Mouse (Mus musculus) natural killer cell, adult 2 months (primary cell): ENCODE data around the gene Mdp1.

Experiments
- DNase-seq, 2 experiments: peaks; one replicate each; pipeline ENCODE4 v3.0.0; 2022; ENCODE audit warnings: low spot score in 2 of 2

The Mdp1 gene

GRCm38 (mm10) chr14:55659960-55660573 lies at the start of gene Mdp1:
Gene Mdp1 (minus strand): TSS chr14:55660508.
- peak; percentile 64 to 76 for DNase-seq

DNA sequence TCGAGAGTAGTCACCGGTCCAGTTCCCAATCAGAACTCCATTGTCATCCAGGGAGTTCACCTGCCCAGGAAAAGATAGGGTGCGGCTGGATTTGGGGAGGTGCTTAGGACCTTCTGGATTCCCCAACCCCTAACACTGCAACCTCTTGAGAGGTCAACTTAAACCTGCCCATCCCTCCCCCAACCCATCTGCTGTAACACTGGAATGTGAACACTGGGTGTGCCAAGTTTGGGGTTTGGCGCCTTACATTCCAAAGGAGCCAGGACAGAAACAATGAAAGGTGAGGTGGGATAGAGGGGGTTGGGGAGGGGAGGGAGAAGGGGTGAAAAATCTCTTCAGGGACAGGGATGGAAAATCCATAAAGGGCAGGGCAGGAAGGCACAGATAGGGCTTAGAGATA lies 49.2 kb upstream of the Mdp1 start:
- DNase-seq = no peak

GRCm38 (mm10) chr14:55707397-55707796 lies 47.1 kb upstream of the Mdp1 start:
- DNase-seq = no peak

DNA sequence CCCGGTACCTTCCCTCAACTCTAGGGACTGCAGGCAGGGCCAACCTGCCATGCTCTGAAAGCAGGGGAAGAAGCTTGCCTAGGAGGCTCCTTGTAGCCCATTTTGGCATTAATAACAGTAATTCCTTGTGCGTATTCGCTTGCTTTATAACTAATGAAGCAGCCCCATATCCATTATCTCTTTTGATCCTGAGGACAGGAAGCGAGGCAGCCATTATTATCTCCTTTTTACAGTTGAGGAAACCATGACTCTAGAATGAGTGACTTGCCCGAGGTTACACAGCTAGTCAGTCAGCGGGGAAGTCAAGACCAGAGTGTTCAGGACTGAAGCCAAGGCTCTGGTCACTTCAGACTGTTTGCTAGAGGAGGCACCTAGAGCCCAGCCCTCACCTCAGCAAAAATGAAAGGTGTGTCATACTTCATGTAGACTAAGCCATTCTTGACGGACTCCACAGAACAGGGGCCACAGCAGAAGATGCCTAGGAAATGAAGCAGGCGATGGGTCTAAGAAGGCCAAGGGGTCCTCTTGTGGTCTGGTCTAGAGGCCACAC lies 45.8 kb upstream of the Mdp1 start:
- DNase-seq = no peak

GRCm38 (mm10) chr14:55702761-55703160 lies 42.5 kb upstream of the Mdp1 start:
- DNase-seq = no peak

DNA sequence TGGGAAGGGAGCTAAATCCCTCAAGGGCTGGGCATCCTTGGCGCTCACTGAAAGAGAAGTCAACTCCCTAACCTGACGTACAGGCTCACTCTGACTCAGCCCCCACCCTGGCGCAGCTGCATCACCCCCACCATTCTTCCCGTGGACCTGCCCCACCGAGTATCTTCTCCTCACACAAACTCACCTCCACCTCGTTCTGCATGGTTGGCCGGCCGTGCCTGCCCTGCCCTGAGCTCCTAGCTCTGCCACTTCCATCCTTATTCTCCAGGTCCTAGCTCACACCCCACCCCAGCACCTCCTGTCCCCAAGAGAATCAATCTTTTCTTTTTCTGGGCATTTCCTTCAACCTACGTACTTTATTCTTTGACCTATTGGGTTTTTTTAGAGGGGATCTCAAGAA lies 40.8 kb upstream of the Mdp1 start:
- DNase-seq = no peak

DNA sequence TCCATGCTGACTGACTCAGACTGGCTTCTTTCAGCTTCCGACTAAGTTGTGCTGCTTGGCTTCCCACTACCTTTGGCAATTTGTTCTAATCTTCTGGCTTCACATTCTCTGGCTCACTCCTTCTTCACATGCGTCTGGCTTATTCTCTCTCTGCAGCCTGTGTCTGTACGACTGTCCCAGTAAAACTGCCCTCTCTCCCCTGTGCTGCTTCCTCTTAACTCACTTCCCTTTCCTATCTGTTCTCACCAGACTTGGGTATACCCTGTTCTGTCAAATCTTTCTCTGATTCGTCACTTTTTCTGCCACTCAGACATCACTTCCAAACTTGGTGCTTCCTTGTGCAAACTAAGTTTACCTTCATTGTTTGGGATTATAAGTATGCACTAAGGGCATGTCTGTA lies 36.9 kb upstream of the Mdp1 start:
- DNase-seq = no peak

DNA sequence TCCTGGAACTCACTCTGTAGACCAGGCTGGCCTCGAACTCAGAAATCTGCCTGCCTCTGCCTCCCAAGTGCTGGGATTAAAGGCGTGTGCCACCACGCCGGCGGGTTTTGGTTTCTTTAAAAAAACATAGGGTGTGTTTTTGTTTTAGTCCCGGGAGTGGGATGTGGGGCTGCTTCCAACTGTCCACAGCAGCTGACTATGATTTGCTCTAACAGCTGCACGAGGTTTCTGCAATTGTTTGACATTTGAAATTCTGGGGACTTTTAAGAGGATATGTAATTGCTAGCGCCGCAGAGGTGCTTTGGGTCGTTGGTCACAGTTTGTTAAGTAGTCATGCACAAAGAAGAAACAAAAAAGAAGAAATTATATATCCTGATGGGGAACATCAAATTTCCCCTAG lies 29.1 kb upstream of the Mdp1 start:
- no peak for DNase-seq

DNA sequence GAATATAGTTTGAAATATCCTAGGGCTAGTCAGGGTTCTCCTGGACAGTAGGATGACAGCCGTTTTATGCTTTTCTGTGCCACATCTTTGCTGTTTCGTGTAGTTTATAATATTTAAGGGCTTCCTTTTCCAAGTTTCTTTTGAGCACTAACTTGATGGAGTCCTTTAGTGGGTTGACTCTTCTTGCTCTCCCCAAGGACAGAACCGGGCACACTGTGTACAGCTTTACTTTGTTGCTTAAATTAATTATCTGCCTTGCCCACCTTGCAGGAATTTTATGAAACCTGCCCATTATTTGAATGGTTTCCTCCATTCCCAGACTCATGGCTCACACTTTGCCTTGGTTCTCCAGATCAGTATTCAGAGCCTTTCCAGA lies 21.8 kb upstream of the Mdp1 start:
- DNase-seq = no peak

- DNase-seq = peak; percentile 96
These were observed 21.1 kb upstream of the Mdp1 start, which contains the start of gene Tinf2 for GRCm38 (mm10) chr14:55681160-55682117. Gene Tinf2 (minus strand): TSS chr14:55681820.

DNA sequence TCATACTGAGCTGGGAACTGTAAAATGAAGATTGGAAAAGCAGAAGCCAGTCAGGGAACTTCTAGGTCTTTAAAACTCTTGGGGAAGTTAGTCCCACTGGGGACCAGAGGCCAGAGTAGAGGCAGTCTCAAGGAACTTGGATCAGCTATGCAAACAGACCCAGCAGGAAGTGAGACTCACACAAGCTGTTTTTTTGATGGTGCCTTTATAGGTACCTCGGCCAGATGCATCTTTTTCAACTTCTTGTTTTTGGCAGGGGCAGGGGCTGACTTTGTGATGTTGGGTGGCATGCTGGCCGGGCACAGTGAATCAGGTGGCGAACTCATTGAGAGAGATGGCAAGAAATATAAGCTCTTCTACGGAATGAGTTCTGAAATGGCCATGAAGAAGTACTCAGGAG lies 17.3 kb upstream of the Mdp1 start:
- DNase-seq = no peak

DNA sequence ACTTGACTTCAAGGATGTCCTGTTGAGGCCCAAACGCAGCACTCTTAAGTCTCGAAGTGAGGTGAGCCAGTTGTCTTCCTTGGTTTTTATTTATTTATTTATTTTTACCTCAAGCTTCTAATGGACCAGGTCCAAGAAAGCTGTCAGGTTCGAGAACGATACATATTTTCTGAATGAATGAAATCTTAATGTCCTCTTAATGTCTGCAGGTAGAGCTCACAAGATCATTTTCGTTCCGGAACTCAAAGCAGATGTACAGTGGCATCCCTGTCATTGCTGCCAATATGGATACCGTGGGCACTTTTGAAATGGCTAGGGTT lies 12.4 kb upstream of the Mdp1 start:
- no peak for DNase-seq

DNA sequence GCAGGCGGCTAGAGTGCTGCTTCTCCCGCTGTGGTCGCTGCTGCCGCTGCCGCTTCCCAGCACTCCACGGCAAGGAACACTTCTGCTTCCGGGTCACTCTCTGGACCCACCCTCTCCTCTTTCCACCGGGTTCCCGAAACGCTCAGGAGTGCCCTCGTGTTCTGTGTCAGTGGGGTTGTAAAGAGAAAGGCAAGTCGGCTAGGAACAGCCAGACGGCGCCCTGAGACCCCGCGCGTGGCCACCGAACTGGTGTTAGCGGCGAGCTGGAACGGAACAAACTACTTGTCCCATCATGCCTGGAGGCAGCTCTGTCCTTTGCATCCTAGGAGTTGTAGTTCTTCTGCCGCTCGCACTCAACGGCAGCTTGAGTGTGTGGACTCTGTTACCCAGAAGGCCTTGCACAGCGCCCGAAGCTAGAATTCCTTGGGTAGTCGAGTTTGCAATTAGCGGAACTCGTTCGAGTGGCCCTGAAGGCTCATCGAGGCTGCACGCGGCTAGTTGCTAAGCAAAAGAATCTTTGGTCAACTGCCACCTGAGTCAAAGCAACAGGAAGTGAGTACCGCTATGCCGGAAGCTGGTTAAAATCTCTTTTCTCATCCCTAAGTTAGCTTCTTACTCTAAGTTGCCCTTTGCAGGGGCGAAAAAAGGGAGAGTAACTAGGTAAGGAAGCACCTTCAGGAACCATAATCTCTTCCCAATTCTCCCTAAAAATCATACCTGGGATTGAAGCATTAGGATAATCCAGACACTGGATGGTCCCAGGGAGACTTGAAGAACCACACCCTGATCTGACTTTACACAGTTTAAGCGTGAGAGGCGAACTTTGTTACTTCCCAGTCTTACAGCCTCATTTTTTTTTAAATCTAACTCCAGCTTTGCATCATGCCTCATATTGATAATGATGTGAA lies 11.8 kb upstream of the Mdp1 start, which contains the start of the genes Gmpr2 and Nedd8:
TSS of gene Gmpr2 (plus strand) at position 109 of the 908 bp plus-strand sequence.
TSS of gene Nedd8 (minus strand) at position 292 of the 908 bp plus-strand sequence.
- peak; percentile 87 to 93 for DNase-seq

- DNase-seq = no peak
These were observed 11.2 kb upstream of the Mdp1 start for GRCm38 (mm10) chr14:55671486-55671832.

DNA sequence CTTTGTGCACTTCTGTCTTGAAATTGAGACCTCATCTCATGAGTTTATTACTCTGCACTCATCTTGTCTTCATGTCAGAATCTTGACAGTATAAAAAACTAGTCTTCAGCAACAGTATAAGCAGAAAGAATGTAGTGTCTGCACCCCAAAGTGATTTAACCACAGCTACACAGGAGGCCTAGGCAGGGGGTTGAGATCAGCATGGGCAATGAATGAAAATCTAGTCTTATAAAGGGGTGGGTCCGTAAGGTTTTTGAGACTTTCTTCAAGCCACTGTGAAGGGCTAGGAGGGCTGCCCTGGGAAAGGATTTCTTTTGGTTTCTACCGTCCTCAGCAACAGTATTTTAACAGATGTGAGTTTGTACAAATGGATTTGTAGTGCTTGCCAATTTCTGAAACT lies 328 bp upstream of the Mdp1 start:
- no peak for DNase-seq

DNA sequence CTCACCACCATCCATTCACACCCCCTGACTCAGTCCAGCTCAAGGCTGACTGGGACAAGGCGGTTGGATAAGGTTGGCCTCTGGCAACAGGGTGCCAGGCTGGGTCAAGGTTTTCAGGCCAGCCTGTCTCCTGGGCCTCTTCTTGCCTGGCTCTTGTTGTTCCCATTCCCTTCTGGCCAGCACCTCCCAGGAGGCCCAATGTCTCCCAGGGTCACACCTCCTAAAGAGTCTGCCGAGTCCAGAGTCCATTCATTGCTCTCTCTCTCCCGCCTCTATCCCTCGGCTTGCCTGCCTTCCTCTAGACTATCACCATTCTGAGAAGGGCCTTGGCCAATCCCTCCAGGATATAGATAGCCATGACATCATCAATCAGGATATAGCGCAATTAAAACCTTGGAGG lies 2.3 kb downstream of the Mdp1 start:
- DNase-seq = no peak

DNA sequence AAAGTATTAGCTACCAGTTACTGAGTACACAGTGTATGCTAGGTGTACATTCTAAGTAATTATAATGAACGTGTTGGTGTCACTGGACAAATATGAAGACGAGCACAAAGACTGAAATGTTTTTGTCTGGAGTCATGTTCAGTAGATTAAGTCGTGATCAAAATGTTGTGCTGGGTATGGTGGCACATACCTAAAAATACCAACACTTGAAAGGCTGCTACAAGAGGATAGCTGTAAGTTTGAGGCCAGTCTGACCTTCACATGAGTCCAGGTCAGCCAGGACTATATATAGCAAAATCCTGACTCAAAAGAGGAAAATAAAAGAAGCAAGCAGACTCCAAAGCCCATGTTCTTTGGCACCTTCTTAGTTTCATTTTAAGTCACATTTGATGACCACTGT lies 3.4 kb downstream of the Mdp1 start:
- DNase-seq = no peak

- DNase-seq = no peak
These were observed 8.8 kb downstream of the Mdp1 start for GRCm38 (mm10) chr14:55651528-55651927.

- DNase-seq = no peak
These were observed 10.4 kb downstream of the Mdp1 start, which contains the start of gene Tssk4 for GRCm38 (mm10) chr14:55649884-55650283. Gene Tssk4 (plus strand): TSS chr14:55650184.

- DNase-seq = no peak
These were observed 15.9 kb downstream of the Mdp1 start for GRCm38 (mm10) chr14:55644261-55644888.
